Mouse (Mus musculus) cortical plate, adult 2 months (tissue): ENCODE data around the gene Gm10837.

Experiments
- CTCF ChIP-seq: fragments of 200-500 bp; IDR thresholded peaks from 2 replicates; pipeline ENCODE4 v1.5.1; 2011; ENCODE audit warnings: mild to moderate bottlenecking, control low read depth, low read length; ENCODE audit not compliant: insufficient read depth; ENCODE audit errors: extremely low read depth
- POLR2A ChIP-seq: fragments of 200-500 bp; IDR thresholded peaks from 2 replicates; pipeline ENCODE4 v1.6.1; 2011; ENCODE audit warnings: mild to moderate bottlenecking, low read length, control low read depth; ENCODE audit not compliant: insufficient read depth; ENCODE audit errors: extremely low read depth

DNA sequence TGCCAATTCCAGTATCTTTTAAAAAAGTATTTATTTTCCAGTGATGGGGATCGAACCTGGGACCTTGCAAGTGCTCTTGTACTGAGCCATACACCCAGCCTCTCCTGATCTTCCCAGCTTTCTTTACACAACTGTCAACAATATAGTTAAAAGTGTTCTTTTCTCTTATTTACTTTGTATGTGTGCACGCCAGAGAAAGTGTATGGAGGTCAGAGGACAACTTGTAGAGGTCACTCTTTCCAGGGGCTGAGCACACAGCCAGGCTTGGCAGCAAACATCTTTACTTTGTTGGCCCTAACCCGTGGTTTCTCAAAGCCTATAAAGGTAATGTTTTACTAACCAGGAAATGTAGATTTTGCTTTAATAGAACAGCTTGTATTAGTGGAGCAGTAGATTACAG lies 21.1 kb downstream of the Gm10837 start:
- TF ChIP-seq CTCF: no peak
- TF ChIP-seq POLR2A: no peak
